Mouse (Mus musculus) heart, postnatal 0 days (tissue): ENCODE measurements at regions not wholly inside any gene's neighbourhood (a gene's known extent, or its start where the extent isn't known, plus 50 kb on each side); places are given as distances from the start of the nearest gene placed in this dataset.

Source experiments
- CTCF ChIP-seq: IDR thresholded peaks from 2 replicates; pipeline ENCODE4 v1.5.1; 2016; ENCODE audit warnings: antibody characterized with exemption, control low read depth, low read depth
- EP300 ChIP-seq: IDR thresholded peaks from 2 replicates; pipeline ENCODE4 v1.6.1; 2016; ENCODE audit warnings: antibody characterized with exemption, low read depth

GRCm38 (mm10) chr3:139899213-139899612, 693.7 kb downstream of the Stpg2 start:
- TF ChIP-seq CTCF (no peak), EP300 (no peak)
